Mouse (Mus musculus) adrenal gland, adult 2 months (tissue): ENCODE measurements at regions not wholly inside any gene's neighbourhood (a gene's known extent, or its start where the extent isn't known, plus 50 kb on each side); places are given as distances from the start of the nearest gene placed in this dataset.

ENCODE experiments used
- DNase-seq: peaks from one replicate; pipeline ENCODE4 v3.0.0; 2021

GRCm38 (mm10) chrX:152918212-152918611 is 88.1 kb upstream of the Usp51 start:
- peak; percentile 63 for DNase-seq

GRCm38 (mm10) chrX:152926991-152927390 is 79.3 kb upstream of the Usp51 start:
- DNase-seq: peak; percentile 5

DNA sequence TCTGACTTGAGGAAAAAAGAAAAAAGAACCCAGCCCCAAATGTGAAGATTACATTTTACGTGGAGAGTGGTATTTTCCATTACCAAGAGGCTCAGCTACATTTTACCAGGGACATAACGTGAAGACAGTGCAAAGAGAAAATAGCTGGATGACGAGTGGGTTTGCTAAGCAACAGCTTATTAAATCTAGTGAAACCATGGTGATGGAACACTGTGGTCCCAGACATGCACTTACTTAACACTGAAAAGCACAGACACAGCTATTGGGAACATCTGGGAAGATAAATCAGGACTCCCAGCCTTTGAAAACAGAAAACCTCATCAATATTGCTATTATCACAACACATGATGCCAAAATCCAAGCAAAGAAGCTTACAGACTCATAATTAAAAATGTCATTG is 60.1 kb upstream of the Usp51 start:
- DNase-seq: no peak
